Mouse (Mus musculus): ENCODE data around the gene Cfap54. TPM values are rescaled to one million over a fixed set of nuclear protein-coding genes. Genes with fewer than 3 reads are reported as not detected.

Gene Cfap54
- polyA plus RNA-seq, 1 experiment from 2014 or later = 3.1 TPM

- DNase-seq (ENCODE audit: low read depth, low spot score) (no peak), ATAC-seq (no peak)
- no peaks in the 10 kb centered on the region for H3K27me3 ChIP-seq
- ChIA-PET CTCF (interaction anchor here (1.2 kb wide), 1 partner anchor 17 kb away, joined by 3 read pairs; the partner anchor contains the start of gene Cfap54), POLR2A (no interaction called here)
- in situ Hi-C loops (cut with MboI; ENCODE audit: low pct_unique_long_range_greater_than_20kb) = loop anchor here (10.0 to 25.0 kb wide), 2 partner anchors 410 to 747 kb away; no protein-coding TSS in a partner anchor
- no peak for TF ChIP-seq CTCF (IDR thresholded peaks at IDR 0.05)
Observed at GRCm38 (mm10) chr10:93064973-93065372, 16.4 kb downstream of the Cfap54 start.

- H3K27me3 ChIP-seq = no peaks in the 10 kb centered on the region
- ChIA-PET POLR2A (no interaction called here), CTCF (no interaction called here)
- no peak for TF ChIP-seq CTCF (IDR thresholded peaks at IDR 0.05)
- no peak for ATAC-seq
- no peak for DNase-seq (ENCODE audit: low read depth, low spot score)
- in situ Hi-C loops (cut with MboI; ENCODE audit: low pct_unique_long_range_greater_than_20kb) = loop anchor here (10.0 to 25.0 kb wide), 2 partner anchors 411 to 749 kb away; no protein-coding TSS in a partner anchor
Observed at GRCm38 (mm10) chr10:93063576-93063975, 17.8 kb downstream of the Cfap54 start.

GRCm38 (mm10) chr10:93062395-93062794, 19.0 kb downstream of the Cfap54 start:
- ChIA-PET POLR2A (no interaction called here), CTCF (no interaction called here)
- in situ Hi-C loops (cut with MboI; ENCODE audit: low pct_unique_long_range_greater_than_20kb) = loop anchor here (10.0 to 25.0 kb wide), 2 partner anchors 412 to 750 kb away; no protein-coding TSS in a partner anchor
- TF ChIP-seq CTCF (IDR thresholded peaks at IDR 0.05) = no peak
- no peaks in the 10 kb centered on the region for H3K27me3 ChIP-seq
- no peak for ATAC-seq
- no peak for DNase-seq (ENCODE audit: low read depth, low spot score)

GRCm38 (mm10) chr10:93053867-93054266, 27.6 kb downstream of the Cfap54 start:
- DNase-seq (ENCODE audit: low read depth, low spot score) = no peak
- CTCF ChIA-PET = interaction anchor here (1.7 kb wide), 1 partner anchor 238 kb away, joined by 9 read pairs; no protein-coding TSS in a partner anchor
- TF ChIP-seq CTCF (IDR thresholded peaks at IDR 0.05) = no peak
- in situ Hi-C loops (cut with MboI; ENCODE audit: low pct_unique_long_range_greater_than_20kb) = loop anchor here (10.0 to 25.0 kb wide), 3 partner anchors 371 to 758 kb away; partner anchors contain the start of genes Amdhd1 and Ccdc38
- no peaks in the 10 kb centered on the region for H3K27me3 ChIP-seq
- POLR2A ChIA-PET = interaction anchor here (0.9 kb wide), 1 partner anchor 106 kb away, joined by 4 read pairs; the partner anchor contains the start of gene Cdk17
- no peak for ATAC-seq

- ChIA-PET CTCF (interaction anchor here (1.3 to 1.7 kb wide), 2 partner anchors 13 to 238 kb away, joined by 3 to 9 read pairs; no protein-coding TSS in a partner anchor), POLR2A (interaction anchor here (0.9 kb wide), 1 partner anchor 107 kb away, joined by 4 read pairs; the partner anchor contains the start of gene Cdk17)
- no peaks in the 10 kb centered on the region for H3K27me3 ChIP-seq
- no peak for DNase-seq (ENCODE audit: low read depth, low spot score)
- ATAC-seq = no peak
- TF ChIP-seq CTCF (IDR thresholded peaks at IDR 0.05) = no peak
- in situ Hi-C loops (cut with MboI; ENCODE audit: low pct_unique_long_range_greater_than_20kb) = loop anchor here (10.0 to 25.0 kb wide), 3 partner anchors 371 to 759 kb away; partner anchors contain the start of genes Amdhd1 and Ccdc38
Observed at GRCm38 (mm10) chr10:93053315-93053714, 28.1 kb downstream of the Cfap54 start.

GRCm38 (mm10) chr10:93051016-93051726, 30.2 kb downstream of the Cfap54 start:
- TF ChIP-seq CTCF (IDR thresholded peaks at IDR 0.05) = peak; percentile 77
- no peak for ATAC-seq
- CTCF ChIA-PET = interaction anchor here (0.7 to 1.2 kb wide), 4 partner anchors 17 to 319 kb away, joined by 3 to 4 read pairs (median 3); no protein-coding TSS in a partner anchor

GRCm38 (mm10) chr10:93050571-93050970, 30.8 kb downstream of the Cfap54 start:
- in situ Hi-C loops (cut with MboI; ENCODE audit: low pct_unique_long_range_greater_than_20kb) = loop anchor here (10.0 to 25.0 kb wide), 3 partner anchors 374 to 762 kb away; partner anchors contain the start of genes Amdhd1 and Ccdc38
- no peak for ATAC-seq
- no peak for TF ChIP-seq CTCF (IDR thresholded peaks at IDR 0.05)
- ChIA-PET CTCF (interaction anchor here (0.7 to 1.2 kb wide), 4 partner anchors 17 to 320 kb away, joined by 3 to 4 read pairs (median 3); no protein-coding TSS in a partner anchor), POLR2A (interaction anchor here (0.6 to 1.2 kb wide), 3 partner anchors 115 to 380 kb away, joined by 3 to 7 read pairs (median 4); no protein-coding TSS in a partner anchor)
- no peak for DNase-seq (ENCODE audit: low read depth, low spot score)
- H3K27me3 ChIP-seq = no peaks in the 10 kb centered on the region

More at GRCm38 (mm10) chr10:93051016-93051726, 30.2 kb downstream of the Cfap54 start:
- POLR2A ChIA-PET = interaction anchor here (1.2 kb wide), 1 partner anchor 379 kb away, joined by 3 read pairs; no protein-coding TSS in a partner anchor
- H3K27me3 ChIP-seq = no peaks in the 10 kb centered on the region
- DNase-seq (ENCODE audit: low read depth, low spot score) = peak; percentile 30
- in situ Hi-C loops (cut with MboI; ENCODE audit: low pct_unique_long_range_greater_than_20kb) = loop anchor here (10.0 to 25.0 kb wide), 3 partner anchors 374 to 761 kb away; partner anchors contain the start of genes Amdhd1 and Ccdc38

- in situ Hi-C loops (cut with MboI; ENCODE audit: low pct_unique_long_range_greater_than_20kb) = no loop called here
- POLR2A ChIA-PET = no interaction called here
- CTCF ChIA-PET = no interaction called here
- no peak for ATAC-seq
- no peak for TF ChIP-seq CTCF (IDR thresholded peaks at IDR 0.05)
- DNase-seq (ENCODE audit: low read depth, low spot score) = no peak
- no peaks in the 10 kb centered on the region for H3K27me3 ChIP-seq
Observed at GRCm38 (mm10) chr10:93043195-93043594, 38.2 kb downstream of the Cfap54 start.

GRCm38 (mm10) chr10:93041850-93042249, 39.6 kb downstream of the Cfap54 start:
- ChIA-PET CTCF (no interaction called here), POLR2A (no interaction called here)
- ATAC-seq (no peak), DNase-seq (ENCODE audit: low read depth, low spot score) (no peak)
- no peak for TF ChIP-seq CTCF (IDR thresholded peaks at IDR 0.05)
- in situ Hi-C loops (cut with MboI; ENCODE audit: low pct_unique_long_range_greater_than_20kb) = no loop called here
- H3K27me3 ChIP-seq = no peaks in the 10 kb centered on the region

- POLR2A ChIA-PET = no interaction called here
- in situ Hi-C loops (cut with MboI; ENCODE audit: low pct_unique_long_range_greater_than_20kb) = no loop called here
- TF ChIP-seq CTCF (IDR thresholded peaks at IDR 0.05) = no peak
- H3K27me3 ChIP-seq = no peaks in the 10 kb centered on the region
- CTCF ChIA-PET = no interaction called here
- ATAC-seq = no peak
- DNase-seq (ENCODE audit: low read depth, low spot score) = no peak
Observed at GRCm38 (mm10) chr10:93041392-93041791, 40.0 kb downstream of the Cfap54 start.

Measured in Patski (cell line).